Mouse (Mus musculus): Measurements from ENCODE around the gene Mef2d.

Mef2d gene

GRCm38 (mm10) chr3:88206901-88207371 lies 64.8 kb downstream of the Mef2d start:
- in situ Hi-C loops (cut with MboI, MseI) = no loop called here

- in situ Hi-C loops (cut with MboI, MseI) = no loop called here
These were observed 65.4 kb downstream of the Mef2d start for GRCm38 (mm10) chr3:88207451-88208100.

GRCm38 (mm10) chr3:88208226-88208720 lies 66.1 kb downstream of the Mef2d start:
- in situ Hi-C loops (cut with MboI, MseI) = no loop called here

- in situ Hi-C loops (cut with MboI, MseI) = no loop called here
These were observed 67.1 kb downstream of the Mef2d start for GRCm38 (mm10) chr3:88209306-88209705.

GRCm38 (mm10) chr3:88210121-88210520 lies 67.9 kb downstream of the Mef2d start:
- in situ Hi-C loops (cut with MboI, MseI) = no loop called here

- in situ Hi-C loops (cut with MboI, MseI) = no loop called here
These were observed 68.7 kb downstream of the Mef2d start for GRCm38 (mm10) chr3:88210918-88211317.

GRCm38 (mm10) chr3:88212356-88212755 lies 70.2 kb downstream of the Mef2d start:
- in situ Hi-C loops (cut with MboI, MseI) = no loop called here

GRCm38 (mm10) chr3:88213019-88213418 lies 70.8 kb downstream of the Mef2d start:
- in situ Hi-C loops (cut with MboI, MseI) = no loop called here

- in situ Hi-C loops (cut with MboI, MseI) = no loop called here
These were observed 72.2 kb downstream of the Mef2d start for GRCm38 (mm10) chr3:88214197-88214938.

GRCm38 (mm10) chr3:88214971-88215552 lies 72.9 kb downstream of the Mef2d start:
- in situ Hi-C loops (cut with MboI, MseI) = no loop called here

GRCm38 (mm10) chr3:88215553-88216004 lies 73.4 kb downstream of the Mef2d start:
- in situ Hi-C loops (cut with MboI, MseI) = no loop called here

GRCm38 (mm10) chr3:88216116-88216515 lies 73.9 kb downstream of the Mef2d start:
- in situ Hi-C loops (cut with MboI, MseI) = no loop called here

GRCm38 (mm10) chr3:88216534-88217326 lies 74.6 kb downstream of the Mef2d start:
- in situ Hi-C loops (cut with MboI, MseI) = no loop called here

GRCm38 (mm10) chr3:88217679-88218078 lies 75.5 kb downstream of the Mef2d start:
- in situ Hi-C loops (cut with MboI, MseI) = no loop called here

GRCm38 (mm10) chr3:88219940-88220339 lies 77.8 kb downstream of the Mef2d start:
- in situ Hi-C loops (cut with MboI, MseI) = no loop called here

GRCm38 (mm10) chr3:88220842-88221241 lies 78.7 kb downstream of the Mef2d start:
- in situ Hi-C loops (cut with MboI, MseI) = no loop called here

All from regulatory T cell (primary cell).